Mouse (Mus musculus): ENCODE data around the gene Krtap31-2.

Gene Krtap31-2

DNA sequence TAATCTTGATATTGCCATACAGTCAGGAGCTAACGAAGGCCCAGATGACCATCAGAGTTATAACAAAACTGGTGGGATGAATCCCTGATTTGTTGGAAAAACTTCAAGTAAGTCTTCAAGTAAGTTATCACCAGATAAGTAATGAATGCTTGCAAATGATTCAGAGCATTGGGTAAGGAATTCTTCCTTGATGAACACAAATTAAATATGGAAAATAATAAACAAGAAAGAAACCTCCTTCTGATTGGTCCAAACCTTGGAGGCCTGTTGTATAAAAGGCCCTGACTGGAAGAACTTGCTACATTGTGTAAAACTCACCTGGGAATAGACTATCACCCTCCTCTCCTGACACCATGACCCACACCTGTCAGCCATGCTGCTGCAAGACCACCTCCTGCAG is at the start of gene Krtap31-2:
TSS of gene Krtap31-2 (plus strand) at position 301 of the 400 bp plus-strand sequence.
- no peak for DNase-seq (ENCODE audit: low read depth, low spot score)

- no peak for DNase-seq (ENCODE audit: low read depth, low spot score)
Measured at GRCm38 (mm10) chr11:99907620-99908019, 28.5 kb upstream of the Krtap31-2 start, which contains the start of gene Krtap31-1. Krtap31-1 (plus strand) TSS chr11:99907920.

DNA sequence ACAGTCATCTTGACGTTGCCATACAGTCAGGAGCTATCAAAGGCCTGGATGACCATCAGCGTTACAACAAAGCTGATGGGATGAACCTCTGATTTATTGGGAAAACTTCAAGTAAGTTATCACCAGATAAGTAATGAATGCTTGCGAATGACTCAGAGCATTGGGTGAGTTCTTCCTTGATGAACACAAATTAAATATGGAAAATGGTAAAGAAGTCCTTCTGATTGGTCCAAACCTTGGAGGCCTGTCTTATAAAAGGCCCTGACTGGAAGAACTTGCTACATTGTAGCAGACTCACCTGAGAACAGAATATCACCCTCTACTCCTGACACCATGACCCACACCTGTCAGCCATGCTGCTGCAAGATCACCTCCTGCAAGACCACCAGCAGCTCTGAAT is 21.6 kb upstream of the Krtap31-2 start, which contains the start of gene Gm11565:
TSS of gene Gm11565 (plus strand) at position 301 of the 400 bp plus-strand sequence.
- no peak for DNase-seq (ENCODE audit: low read depth, low spot score)

GRCm38 (mm10) chr11:99937751-99938264 is 1.7 kb downstream of the Krtap31-2 start:
- no peak for DNase-seq (ENCODE audit: low read depth, low spot score)

DNA sequence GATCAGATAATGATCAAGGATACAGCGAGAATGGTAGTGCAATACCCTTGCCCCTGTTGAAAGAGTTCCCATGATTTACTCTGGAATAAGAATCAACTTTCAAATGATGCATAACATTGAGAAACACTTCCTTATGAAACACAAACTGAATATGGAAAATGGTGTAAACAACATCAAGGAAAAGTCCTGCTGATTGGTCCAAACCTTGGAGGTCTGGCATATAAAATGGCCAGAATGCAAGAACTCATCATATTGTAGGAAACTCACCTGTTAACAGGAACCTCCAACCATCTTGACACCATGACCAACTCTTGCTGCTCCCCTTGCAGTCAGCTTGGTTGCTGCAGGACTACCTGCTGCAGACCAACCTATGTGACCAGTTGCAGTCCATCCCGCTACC is 12.1 kb downstream of the Krtap31-2 start, which contains the start of gene Krtap9-5:
TSS of gene Krtap9-5 (plus strand) at position 301 of the 400 bp plus-strand sequence.
- DNase-seq (ENCODE audit: low read depth, low spot score), result no peak

- no peak for DNase-seq (ENCODE audit: low read depth, low spot score)
Measured at GRCm38 (mm10) chr11:99964213-99964612, 28.1 kb downstream of the Krtap31-2 start.

- DNase-seq (ENCODE audit: low read depth, low spot score), result no peak
Measured at GRCm38 (mm10) chr11:99965961-99966360, 29.9 kb downstream of the Krtap31-2 start.

- no peak for DNase-seq (ENCODE audit: low read depth, low spot score)
Measured at GRCm38 (mm10) chr11:99978953-99979352, 42.9 kb downstream of the Krtap31-2 start, which contains the start of gene Krtap29-1. Krtap29-1 (minus strand) TSS chr11:99979053.

DNA sequence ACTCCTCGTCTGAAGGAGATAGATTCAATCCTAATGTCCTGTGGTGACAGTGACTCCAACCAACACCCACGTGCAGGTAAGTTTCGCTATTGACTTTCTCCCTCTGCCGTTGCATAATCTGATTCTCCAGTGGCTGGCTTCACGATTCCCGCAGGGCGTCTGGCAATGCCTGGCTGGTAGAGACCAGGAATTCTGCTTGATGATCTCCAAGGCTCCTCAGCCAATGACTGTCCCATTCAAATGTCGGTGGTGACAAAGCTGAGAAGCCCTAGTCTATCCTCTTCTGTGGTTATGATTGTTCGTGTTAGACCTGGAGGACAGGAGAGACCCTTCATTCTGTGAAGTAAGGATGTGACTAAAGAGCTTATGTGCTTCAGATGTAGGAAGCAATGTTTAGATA is 46.6 kb downstream of the Krtap31-2 start:
- DNase-seq (ENCODE audit: low read depth, low spot score), result no peak

DNA sequence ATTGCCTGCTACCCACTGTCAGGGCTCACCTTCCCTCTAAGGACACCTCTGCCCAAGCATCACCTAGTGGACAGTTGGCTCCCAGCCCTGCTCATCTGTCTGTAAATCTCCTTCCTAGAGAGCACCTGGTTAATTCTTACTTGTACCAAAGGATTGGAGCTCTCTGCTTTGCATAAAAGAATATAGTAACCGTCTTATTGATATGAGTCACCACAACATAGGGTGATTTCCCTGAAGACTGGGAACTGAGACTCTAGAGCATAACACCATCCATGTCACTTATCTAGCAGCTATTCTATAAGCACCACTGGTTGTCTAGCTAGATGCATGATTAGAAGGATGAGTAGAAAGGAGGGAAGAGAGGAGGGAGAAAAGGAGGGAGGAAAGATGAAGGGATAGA is 47.4 kb downstream of the Krtap31-2 start:
- no peak for DNase-seq (ENCODE audit: low read depth, low spot score)

DNA sequence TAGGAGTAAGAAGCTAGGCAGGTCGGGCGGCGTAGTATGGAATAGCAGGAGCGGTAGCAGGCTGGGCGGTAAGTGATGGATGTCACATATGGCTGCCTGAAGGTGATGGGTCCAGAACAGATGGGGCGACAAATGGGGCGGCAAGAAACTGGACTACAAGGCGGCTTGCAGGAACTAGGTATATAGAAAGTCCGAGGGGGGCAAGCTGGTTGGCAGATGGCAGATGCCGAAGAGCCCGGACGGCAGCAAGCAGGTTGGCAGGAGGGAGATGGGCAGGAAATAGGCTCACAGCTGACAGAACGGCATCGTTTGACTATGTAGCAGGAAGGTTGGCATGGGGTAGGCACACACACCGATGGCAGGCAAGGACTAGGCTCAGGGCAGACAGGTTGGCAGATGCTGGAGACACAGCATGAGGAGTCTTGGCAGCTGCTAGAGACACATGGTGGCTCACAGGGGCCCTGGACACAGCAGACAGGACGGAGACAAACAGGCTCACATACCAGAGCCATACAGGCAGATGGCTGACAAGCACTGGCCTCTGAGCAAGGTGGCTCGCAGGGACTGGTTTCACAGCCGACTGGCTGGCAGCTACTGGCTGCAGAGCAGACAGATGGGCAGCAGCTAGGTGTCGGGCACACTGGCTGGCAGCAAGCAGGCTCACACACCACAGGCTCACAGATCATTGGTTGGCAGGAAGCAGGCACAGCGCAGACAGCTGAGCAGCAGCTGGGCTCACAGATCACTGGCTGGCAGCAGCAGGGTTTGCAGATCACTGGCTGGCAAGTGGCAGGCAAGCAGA is 49.4 kb downstream of the Krtap31-2 start:
- no peak for DNase-seq (ENCODE audit: low read depth, low spot score)

DNA sequence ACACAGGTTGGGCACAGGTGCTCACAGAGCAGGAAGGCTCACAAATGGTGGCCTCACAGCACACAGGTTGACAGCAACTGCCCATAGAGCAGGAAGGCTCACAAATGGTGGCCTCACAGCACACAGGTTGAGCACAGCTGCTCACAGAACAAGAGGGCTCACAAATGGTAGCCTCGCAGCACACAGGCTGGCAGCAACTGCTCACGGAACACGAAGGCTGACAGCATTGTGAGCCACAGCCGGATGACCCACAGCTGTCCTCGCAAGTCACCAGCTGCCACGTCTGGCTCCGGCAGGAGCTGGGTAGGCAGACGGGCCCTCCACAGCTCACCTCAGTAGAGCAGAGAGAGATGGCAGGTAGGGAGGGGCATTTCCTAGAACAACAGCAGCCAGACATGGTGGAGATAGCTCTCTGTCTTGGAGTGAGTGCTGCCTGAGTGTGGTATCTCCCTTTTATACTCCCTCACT is 50.1 kb downstream of the Krtap31-2 start, which contains the start of gene Krtap16-1:
TSS of gene Krtap16-1 (minus strand) at position 418 of the 468 bp plus-strand sequence.
- DNase-seq (ENCODE audit: low read depth, low spot score), result no peak
